Mouse (Mus musculus) midbrain, embryonic 14.5 days (tissue): ENCODE data around the gene Prr3. TPM values are rescaled to one million over a fixed set of nuclear protein-coding genes. Genes with fewer than 3 reads are reported as not detected.

Experiments used
- ATAC-seq: fragments of 200-750 bp; cut with Nextera tagmentation; 2 replicates; pipeline ENCODE4 v1.8.0; 2017; ENCODE audit warnings: moderate number of reproducible peaks, moderate library complexity; ENCODE audit not compliant: low FRiP score, low TSS enrichment
- DNase-seq: peaks from one replicate; pipeline ENCODE4 v3.0.0-alpha.2; 2015
- H3K27ac ChIP-seq: fragments of 300-500 bp; sonication (generic); replicated peaks from 2 replicates; pipeline ENCODE4 v1.5.1; 2014; ENCODE audit warnings: mild to moderate bottlenecking, low read depth, low read length, moderate library complexity
- H3K27me3 ChIP-seq: fragments of 300-500 bp; sonication (generic); 2 replicates; pipeline ENCODE4 v1.6.1; 2014; ENCODE audit warnings: low read length, control low read depth, mixed read lengths; ENCODE audit not compliant: control insufficient read depth, insufficient read depth
- H3K36me3 ChIP-seq: fragments of 300-500 bp; sonication (generic); 2 replicates; pipeline ENCODE4 v1.6.1; 2014; ENCODE audit warnings: low read length, control low read depth; ENCODE audit not compliant: control insufficient read depth, insufficient read depth
- H3K4me1 ChIP-seq: fragments of 300-500 bp; sonication (generic); 2 replicates; pipeline ENCODE4 v1.6.1; 2014; ENCODE audit warnings: mild to moderate bottlenecking, antibody characterized with exemption, low read length, control low read depth; ENCODE audit not compliant: control insufficient read depth, insufficient read depth
- H3K4me2 ChIP-seq: fragments of 300-500 bp; sonication (generic); 2 replicates; pipeline ENCODE4 v1.6.1; 2014; ENCODE audit warnings: mild to moderate bottlenecking, low read length, moderate library complexity
- H3K4me3 ChIP-seq: fragments of 300-500 bp; sonication (generic); replicated peaks from 2 replicates; pipeline ENCODE4 v1.5.1; 2014; ENCODE audit warnings: low read depth, low read length
- H3K9ac ChIP-seq: fragments of 300-500 bp; sonication (generic); replicated peaks from 2 replicates; pipeline ENCODE4 v1.6.1; 2014; ENCODE audit warnings: mild to moderate bottlenecking, low read length, moderate library complexity
- H3K9me3 ChIP-seq: fragments of 300-500 bp; sonication (generic); 2 replicates; pipeline ENCODE4 v1.6.1; 2016; ENCODE audit warnings: low read length, control low read depth, mixed read lengths; ENCODE audit not compliant: control insufficient read depth
- WGBS: fragments of 180-500 bp; shearing (Covaris S2); extraction: QIAGEN DNeasy Blood & Tissue Kit; methylation state at CpG from one replicate; pipeline ENCODE4 v1.1.7; 2014; 5-methylcytosine and 5-hydroxymethylcytosine counted together
- polyA plus RNA-seq: library from polyadenylated mRNA; unstranded; fragments of >200 nt; fragmentation: Nextera tagmentation; extraction: Ambion mirVana; gene quantifications from 2 replicates; pipeline ENCODE4 v1.2.1, GENCODE M21; 2014

Prr3 gene
- 80.3 and 87.3 TPM in 2 replicates for polyA plus RNA-seq

DNA sequence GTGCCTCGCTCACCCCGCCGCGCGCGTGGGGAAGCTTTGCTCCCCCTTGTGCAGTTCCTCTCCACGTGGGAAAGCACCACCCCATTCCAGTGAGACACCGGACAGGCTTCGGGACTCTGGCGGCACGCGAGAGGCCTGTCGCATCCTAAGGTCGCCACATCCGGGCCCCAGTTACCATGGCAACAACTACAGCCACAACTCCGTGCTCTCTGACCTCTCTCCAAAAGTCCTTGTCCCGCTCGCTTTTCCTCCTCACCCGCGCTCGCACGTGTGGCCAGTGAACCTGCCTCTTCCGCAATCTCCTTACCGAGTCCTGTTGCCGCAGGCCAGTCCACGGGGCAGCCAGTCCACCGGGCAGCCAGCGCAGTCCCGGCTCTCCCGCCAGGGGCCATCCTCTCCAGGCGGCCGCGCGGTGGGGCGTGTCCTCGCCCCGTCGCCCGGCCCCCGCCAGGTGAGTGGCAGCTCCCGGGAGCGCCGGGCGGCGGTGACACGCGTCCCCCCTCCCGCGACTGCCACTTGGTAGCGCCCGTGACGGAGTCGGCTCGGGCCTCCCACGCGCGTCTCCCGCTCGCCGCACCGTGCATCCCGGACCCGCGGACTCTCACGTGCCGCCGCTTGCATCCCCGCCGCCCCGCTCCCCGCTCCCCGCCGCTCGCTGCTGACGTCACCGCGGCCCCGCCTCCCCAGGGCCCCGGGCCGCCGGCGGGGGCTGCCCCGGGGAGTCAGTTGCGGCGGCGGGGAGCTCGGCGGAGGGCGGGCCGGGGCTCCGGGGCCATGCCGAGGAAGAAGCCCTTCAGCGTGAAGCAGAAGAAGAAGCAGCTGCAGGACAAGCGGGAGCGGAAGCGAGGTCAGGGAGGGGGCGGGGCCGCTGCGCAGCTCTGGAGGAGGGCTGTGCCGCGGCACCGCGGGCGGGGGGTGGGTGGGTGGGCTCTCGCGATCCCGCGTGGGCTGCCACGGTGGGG, at the start of gene Prr3, which contains the start of gene Gnl1:
Gene Prr3, minus strand, starts transcription at position 836 of the 962 bp plus-strand sequence.
Gene Gnl1, plus strand, starts transcription at position 451 of the 962 bp plus-strand sequence.
- Histone ChIP-seq H3K9ac (peak within 1 kb of the TSS; percentile 62), H3K27ac (peak within 1 kb of the TSS; percentile 93), H3K4me1 (peaks cover 18% of the 10 kb centered on the region), H3K4me2 (peak within 1 kb of the TSS; percentile 69), H3K4me3 (peak within 1 kb of the TSS; percentile 89), H3K27me3 (no peaks in the 10 kb centered on the region), H3K36me3 (peaks cover 42% of the 10 kb centered on the region), H3K9me3 (no peaks in the 10 kb centered on the region)
- DNase-seq (peak; percentile 93), ATAC-seq (peak; percentile 85)
- WGBS = under 1% methylated on average over 102 of the region's 109 CpGs

DNA sequence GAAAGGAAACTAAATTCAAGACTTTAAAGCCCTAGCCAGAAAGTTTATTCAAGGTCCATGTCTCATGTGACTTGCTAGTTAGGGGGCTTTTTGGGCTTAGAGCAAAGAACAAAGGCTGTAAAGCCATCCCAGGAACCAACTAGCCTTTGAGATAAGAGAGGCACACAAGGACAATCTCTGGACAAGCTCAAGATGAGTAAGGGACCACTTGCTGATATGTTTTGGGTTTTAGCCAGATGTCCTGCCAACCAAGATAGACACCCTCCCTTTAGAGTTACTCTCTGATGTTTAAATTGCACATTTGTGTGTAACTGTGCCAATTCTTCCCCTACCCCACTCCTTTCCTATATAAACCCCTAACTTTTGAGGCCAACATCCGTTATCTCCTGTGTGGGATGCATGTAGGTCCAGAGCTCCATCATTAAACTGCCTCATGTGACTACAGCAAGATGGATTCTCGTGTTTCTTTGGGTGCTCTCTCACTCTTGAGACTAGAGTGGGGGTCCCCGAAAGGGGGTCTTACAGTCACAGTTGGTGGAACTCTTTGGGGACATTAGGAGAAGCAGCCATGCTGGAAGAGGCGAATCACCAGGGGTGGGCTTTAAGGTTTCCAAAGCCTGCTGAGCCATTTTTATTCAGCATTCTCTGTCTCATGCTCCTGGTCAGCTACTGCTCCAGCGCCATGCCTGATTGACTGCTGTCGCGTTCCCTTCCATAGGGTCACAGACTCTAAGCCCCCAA, 49.0 kb upstream of the Prr3 start:
- no peak for DNase-seq
- Histone ChIP-seq H3K9ac (no peak overlapping the region), H3K36me3 (no peaks in the 10 kb centered on the region), H3K4me1 (peaks cover 9% of the 10 kb centered on the region; the same call in 1 of the 2 replicates), H3K27me3 (no peaks in the 10 kb centered on the region), H3K4me2 (no peak overlapping the region), H3K4me3 (no peak overlapping the region), H3K9me3 (no peaks in the 10 kb centered on the region), H3K27ac (no peak overlapping the region)
- WGBS = 54% methylated on average over 7 of the region's 7 CpGs
- no peak for ATAC-seq

DNA sequence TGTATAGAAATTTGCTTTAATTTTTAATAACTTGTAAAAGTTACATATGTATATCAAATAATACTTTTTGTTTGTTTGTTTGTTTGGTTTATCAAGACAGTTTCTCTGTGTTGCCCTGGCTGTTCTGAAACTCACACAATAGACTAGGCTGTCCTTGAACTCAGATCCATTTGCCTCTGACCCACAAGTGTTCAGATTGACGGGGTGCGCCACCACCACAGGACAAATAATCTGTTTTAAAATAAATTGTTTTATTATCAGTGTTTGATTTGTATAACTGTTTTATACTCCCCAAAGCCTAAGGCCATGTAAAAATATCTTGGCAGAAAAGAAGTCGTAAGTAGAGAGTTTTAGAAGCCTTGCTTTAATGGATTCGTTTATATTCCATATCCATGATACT, 47.6 kb upstream of the Prr3 start:
- Histone ChIP-seq H3K4me2 (no peak overlapping the region), H3K27me3 (no peaks in the 10 kb centered on the region), H3K27ac (no peak overlapping the region), H3K4me1 (peaks cover 9% of the 10 kb centered on the region; the same call in 1 of the 2 replicates), H3K9ac (no peak overlapping the region), H3K9me3 (no peaks in the 10 kb centered on the region), H3K36me3 (no peaks in the 10 kb centered on the region), H3K4me3 (no peak overlapping the region)
- DNase-seq = no peak
- ATAC-seq = no peak
- WGBS = 94% methylated on average over 4 of the region's 4 CpGs

DNA sequence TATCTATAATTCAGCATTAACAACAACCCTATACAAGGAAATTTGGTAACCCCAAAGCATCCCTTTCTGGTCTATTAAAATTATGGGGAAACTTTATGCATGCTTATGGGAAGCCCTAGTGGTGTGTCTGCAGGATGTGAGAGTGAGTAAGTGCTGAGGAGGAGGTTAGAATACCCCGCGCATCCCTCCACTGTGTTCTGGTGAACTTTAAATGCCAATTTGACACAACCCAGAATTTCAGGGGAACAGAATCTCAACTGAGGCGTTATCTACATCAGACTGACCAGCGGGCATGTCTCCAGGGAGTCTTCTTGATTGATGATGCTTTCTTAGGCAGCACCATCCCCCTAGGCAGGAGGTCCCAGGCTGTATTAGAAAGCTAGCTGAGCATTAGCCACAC, 45.9 kb upstream of the Prr3 start:
- no peak overlapping the region for H3K4me3 ChIP-seq
- DNase-seq (no peak), ATAC-seq (no peak)
- 83% methylated on average over 4 of the region's 4 CpGs for WGBS
- no peaks in the 10 kb centered on the region for H3K36me3 ChIP-seq
- no peak overlapping the region for H3K9ac ChIP-seq
- H3K9me3 ChIP-seq = no peaks in the 10 kb centered on the region
- no peak overlapping the region for H3K4me2 ChIP-seq
- H3K27ac ChIP-seq = no peak overlapping the region
- H3K27me3 ChIP-seq = no peaks in the 10 kb centered on the region
- H3K4me1 ChIP-seq = 0 out of 2 replicates have a peak, but pooled peaks cover 4% of the 10 kb centered on the region

DNA sequence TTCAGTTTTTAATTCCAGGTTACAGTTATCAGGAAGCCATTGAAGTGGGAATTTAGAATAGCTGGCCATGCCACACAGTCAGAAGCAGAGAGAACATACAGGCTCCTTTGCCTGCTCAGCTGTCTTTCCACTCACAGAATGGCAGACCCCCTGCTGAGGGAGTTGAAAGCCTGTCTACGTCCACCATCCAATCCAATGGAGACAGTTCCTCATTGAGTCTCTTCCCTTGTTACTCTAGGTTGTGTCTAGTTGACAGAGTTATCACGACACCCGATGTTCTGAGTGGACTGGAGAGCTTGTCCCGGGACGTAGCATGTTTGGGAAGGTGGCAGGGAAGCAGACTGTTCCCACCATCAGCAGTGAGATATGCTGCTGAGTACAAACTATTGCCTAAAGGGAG, 45.2 kb upstream of the Prr3 start:
- WGBS = 53% methylated on average over 5 of the region's 5 CpGs
- no peak for ATAC-seq
- H3K36me3 ChIP-seq = no peaks in the 10 kb centered on the region

DNA sequence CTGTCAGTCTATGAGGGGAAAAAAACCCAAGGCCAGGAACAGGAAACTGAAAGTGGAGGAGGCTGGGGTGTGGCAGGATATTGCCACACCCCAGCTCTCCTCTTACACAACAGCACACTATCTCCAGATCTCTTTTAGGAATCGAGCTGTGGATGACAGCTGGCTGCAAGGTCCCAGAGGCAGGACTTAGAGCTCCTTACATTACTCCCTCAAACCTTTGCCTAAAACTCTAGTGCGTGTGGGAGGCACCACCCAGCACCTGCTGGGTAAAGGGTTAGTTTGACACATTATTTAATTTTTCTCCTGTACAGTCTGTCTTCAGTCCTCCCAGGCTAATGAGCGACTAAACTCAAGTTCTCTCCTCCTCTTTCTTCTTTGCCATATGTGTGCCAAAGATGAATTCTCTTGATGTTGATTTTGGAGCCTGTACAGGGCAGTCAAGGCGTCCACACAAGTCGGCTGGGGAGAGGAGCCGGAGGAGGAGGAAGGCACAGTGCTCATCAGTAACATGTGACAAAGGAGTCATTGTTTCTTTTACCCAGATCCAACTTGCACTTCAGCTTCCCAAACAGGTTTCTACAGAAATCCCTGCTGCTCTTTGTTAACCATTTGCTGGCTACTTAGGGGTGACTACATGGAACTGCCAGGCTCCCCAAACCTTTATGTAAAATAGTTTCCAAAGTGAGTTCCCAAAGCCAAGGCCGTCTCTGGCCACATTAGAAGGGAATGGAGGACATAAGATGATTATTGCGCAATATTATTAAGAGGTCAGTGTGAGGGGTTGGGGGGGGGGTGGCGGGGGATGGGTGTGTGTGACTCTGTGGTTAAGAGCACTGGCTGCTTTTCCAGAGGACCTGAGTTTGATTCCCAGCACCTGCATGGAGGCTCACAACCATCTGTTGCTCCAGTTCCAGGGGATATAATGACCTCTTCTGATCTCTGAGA, 43.9 kb upstream of the Prr3 start:
- H3K4me2 ChIP-seq = no peak overlapping the region
- H3K27ac ChIP-seq = no peak overlapping the region
- H3K9ac ChIP-seq = no peak overlapping the region
- WGBS = 76% methylated on average over 9 of the region's 9 CpGs
- H3K9me3 ChIP-seq = no peaks in the 10 kb centered on the region
- no peak for DNase-seq
- H3K27me3 ChIP-seq = no peaks in the 10 kb centered on the region
- H3K4me3 ChIP-seq = no peak overlapping the region
- H3K4me1 ChIP-seq = 0 out of 2 replicates have a peak, but pooled peaks cover 4% of the 10 kb centered on the region
- ATAC-seq = no peak
- H3K36me3 ChIP-seq = no peaks in the 10 kb centered on the region

More for the DNA sequence above, 45.2 kb upstream of the Prr3 start:
- Histone ChIP-seq H3K27ac (no peak overlapping the region), H3K4me3 (no peak overlapping the region), H3K4me1 (0 out of 2 replicates have a peak, but pooled peaks cover 4% of the 10 kb centered on the region), H3K9ac (no peak overlapping the region), H3K9me3 (no peaks in the 10 kb centered on the region), H3K4me2 (no peak overlapping the region), H3K27me3 (no peaks in the 10 kb centered on the region)
- no peak for DNase-seq

- ATAC-seq (no peak), DNase-seq (no peak)
- H3K27ac ChIP-seq = no peak overlapping the region
- no peaks in the 10 kb centered on the region for H3K36me3 ChIP-seq
- 94% methylated on average over 6 of the region's 6 CpGs for WGBS
- H3K27me3 ChIP-seq = no peaks in the 10 kb centered on the region
- no peak overlapping the region for H3K4me3 ChIP-seq
- H3K4me1 ChIP-seq = 0 out of 2 replicates have a peak, but pooled peaks cover 4% of the 10 kb centered on the region
- no peaks in the 10 kb centered on the region for H3K9me3 ChIP-seq
- H3K4me2 ChIP-seq = no peak overlapping the region
- no peak overlapping the region for H3K9ac ChIP-seq
These were observed 42.9 kb upstream of the Prr3 start for GRCm38 (mm10) chr17:36022922-36023321.

DNA sequence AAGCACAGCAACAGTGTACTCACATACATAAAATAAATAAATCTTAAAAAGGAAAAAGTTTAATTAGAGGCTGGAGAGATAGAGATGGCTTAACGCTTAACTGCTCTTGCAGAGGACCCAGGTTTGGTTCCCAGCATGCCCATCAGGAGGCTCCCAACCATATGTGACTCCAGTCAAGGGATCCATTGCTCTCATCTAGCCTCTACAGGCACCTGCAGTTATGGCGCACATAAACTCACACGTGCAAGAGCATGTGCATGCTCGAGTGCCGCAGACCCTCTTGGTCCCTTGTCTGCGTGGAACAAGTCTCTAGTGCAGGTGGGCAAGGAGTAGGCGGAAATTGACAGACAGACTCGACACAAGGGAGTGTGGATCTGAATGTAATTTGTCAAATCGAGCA, 42.1 kb upstream of the Prr3 start:
- H3K36me3 ChIP-seq = no peaks in the 10 kb centered on the region
- no peak for ATAC-seq
- no peak overlapping the region for H3K27ac ChIP-seq
- H3K27me3 ChIP-seq = no peaks in the 10 kb centered on the region
- no peak overlapping the region for H3K4me2 ChIP-seq
- no peak overlapping the region for H3K9ac ChIP-seq
- WGBS = 95% methylated on average over 9 of the region's 9 CpGs
- H3K4me3 ChIP-seq = no peak overlapping the region
- 0 out of 2 replicates have a peak, but pooled peaks cover 4% of the 10 kb centered on the region for H3K4me1 ChIP-seq
- no peak for DNase-seq
- H3K9me3 ChIP-seq = no peaks in the 10 kb centered on the region
